Mouse (Mus musculus) midbrain, embryonic 11.5 days (tissue): ENCODE data around the gene Acox2. TPM values are rescaled to one million over a fixed set of nuclear protein-coding genes. Genes with fewer than 3 reads are reported as not detected.
A peak's percentile ranks its signal among the peaks of the same experiment; 100 is the strongest.

Experiments used
- ATAC-seq: fragments of 200-750 bp; cut with Nextera tagmentation; 2 replicates; pipeline ENCODE4 v1.8.0; 2017; ENCODE audit warnings: moderate TSS enrichment, moderate library complexity; ENCODE audit not compliant: low FRiP score
- DNase-seq: peaks from one replicate; pipeline ENCODE4 v3.0.0; 2015; ENCODE audit warnings: low spot score; ENCODE audit errors: missing footprints
- H3K27ac ChIP-seq: fragments of 300-500 bp; sonication (generic); 2 replicates; pipeline ENCODE4 v1.5.1; 2014; ENCODE audit warnings: low read depth, low read length
- H3K27me3 ChIP-seq: fragments of 300-500 bp; sonication (generic); 2 replicates; pipeline ENCODE4 v1.6.1; 2014; ENCODE audit warnings: mild to moderate bottlenecking, low read length, moderate library complexity, mixed read lengths; ENCODE audit not compliant: control insufficient read depth, insufficient read depth
- H3K36me3 ChIP-seq: fragments of 300-500 bp; sonication (generic); 2 replicates; pipeline ENCODE4 v1.6.1; 2014; ENCODE audit warnings: mild to moderate bottlenecking, low read length, moderate library complexity, mixed read lengths; ENCODE audit not compliant: control insufficient read depth, insufficient read depth
- H3K4me1 ChIP-seq: fragments of 300-500 bp; sonication (generic); 2 replicates; pipeline ENCODE4 v1.6.1; 2014; ENCODE audit warnings: low read length; ENCODE audit not compliant: control insufficient read depth, insufficient read depth
- H3K4me2 ChIP-seq: fragments of 300-500 bp; sonication (generic); 2 replicates; pipeline ENCODE4 v1.6.1; 2014; ENCODE audit warnings: mild to moderate bottlenecking, moderate library complexity
- H3K4me3 ChIP-seq: fragments of 300-500 bp; sonication (generic); 2 replicates; pipeline ENCODE4 v1.5.1; 2014; ENCODE audit warnings: low read depth, low read length
- H3K9ac ChIP-seq: fragments of 300-500 bp; sonication (generic); 2 replicates; pipeline ENCODE4 v1.6.1; 2014; ENCODE audit warnings: low read length
- H3K9me3 ChIP-seq: fragments of 300-500 bp; sonication (generic); 2 replicates; pipeline ENCODE4 v1.6.1; 2016; ENCODE audit warnings: low read length; ENCODE audit not compliant: control insufficient read depth
- WGBS: fragments of 180-500 bp; shearing (Covaris S2); extraction: QIAGEN DNeasy Blood & Tissue Kit; methylation state at CpG from one replicate; pipeline ENCODE4 v1.1.7; 2014; 5-methylcytosine and 5-hydroxymethylcytosine counted together
- polyA plus RNA-seq: library from polyadenylated mRNA; unstranded; fragments of >200 nt; fragmentation: Nextera tagmentation; extraction: Ambion mirVana; gene quantifications from 2 replicates; pipeline ENCODE4 v1.2.1, GENCODE M21; 2014

Acox2 gene
- polyA plus RNA-seq, 1 experiment from 2014 or later = not detected

DNA sequence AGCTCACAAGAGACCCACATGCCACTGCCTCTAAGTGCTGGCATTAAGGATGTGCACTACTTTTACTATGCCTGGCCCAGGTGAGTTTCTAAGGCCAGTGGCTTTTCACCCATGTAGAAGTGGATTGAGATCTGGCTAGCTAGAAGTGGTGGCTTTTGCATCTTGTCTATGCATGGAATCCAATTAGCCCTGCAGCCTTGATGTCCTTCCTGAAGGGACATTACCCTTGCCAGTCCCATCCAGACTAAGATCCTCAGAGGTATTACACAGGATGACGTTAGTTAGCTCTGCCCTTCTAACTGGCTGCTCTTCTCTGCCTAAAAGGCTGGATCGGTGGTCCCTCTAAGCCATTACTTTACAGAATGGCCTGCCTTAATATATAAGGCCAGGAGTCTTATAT, 46.2 kb downstream of the Acox2 start:
- no peaks in the 10 kb centered on the region for H3K9me3 ChIP-seq
- H3K4me2 ChIP-seq = no peak overlapping the region
- H3K27ac ChIP-seq = no peak overlapping the region
- no peak overlapping the region for H3K4me3 ChIP-seq
- H3K36me3 ChIP-seq = no peaks in the 10 kb centered on the region
- WGBS = 80% methylated on average over 2 of the region's 2 CpGs
- DNase-seq = peak; percentile 82
- H3K9ac ChIP-seq = no peak overlapping the region
- peaks cover 2% of the 10 kb centered on the region; the same call in 1 of the 2 replicates for H3K4me1 ChIP-seq
- ATAC-seq = no peak
- H3K27me3 ChIP-seq = peaks cover 20% of the 10 kb centered on the region

DNA sequence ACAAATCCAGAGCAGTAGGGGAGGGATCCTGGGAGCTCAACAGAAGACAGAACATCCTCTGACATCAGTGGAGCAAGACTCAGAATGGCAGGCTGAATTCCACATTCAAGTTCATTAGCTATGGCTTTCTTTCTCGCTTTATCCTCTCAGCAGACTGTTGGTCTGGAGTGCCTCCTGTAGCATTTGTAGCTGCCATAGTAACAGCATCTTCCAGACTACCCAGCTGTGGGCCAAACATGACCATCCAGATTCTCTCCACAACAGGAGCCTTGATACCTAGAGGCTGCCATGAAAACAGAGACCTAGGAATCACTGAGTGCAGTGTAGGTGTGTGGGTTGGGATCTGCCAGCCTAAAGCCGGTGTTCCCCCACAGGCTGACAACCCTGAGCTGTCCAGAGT, 49.3 kb downstream of the Acox2 start:
- DNase-seq (no peak), ATAC-seq (no peak)
- Histone ChIP-seq H3K9me3 (no peaks in the 10 kb centered on the region), H3K4me1 (peaks cover 2% of the 10 kb centered on the region; the same call in 1 of the 2 replicates), H3K9ac (no peak overlapping the region), H3K27ac (no peak overlapping the region), H3K4me3 (no peak overlapping the region), H3K36me3 (no peaks in the 10 kb centered on the region), H3K27me3 (no peaks in the 10 kb centered on the region), H3K4me2 (no peak overlapping the region)
- 80% methylated on average over 2 of the region's 2 CpGs for WGBS

DNA sequence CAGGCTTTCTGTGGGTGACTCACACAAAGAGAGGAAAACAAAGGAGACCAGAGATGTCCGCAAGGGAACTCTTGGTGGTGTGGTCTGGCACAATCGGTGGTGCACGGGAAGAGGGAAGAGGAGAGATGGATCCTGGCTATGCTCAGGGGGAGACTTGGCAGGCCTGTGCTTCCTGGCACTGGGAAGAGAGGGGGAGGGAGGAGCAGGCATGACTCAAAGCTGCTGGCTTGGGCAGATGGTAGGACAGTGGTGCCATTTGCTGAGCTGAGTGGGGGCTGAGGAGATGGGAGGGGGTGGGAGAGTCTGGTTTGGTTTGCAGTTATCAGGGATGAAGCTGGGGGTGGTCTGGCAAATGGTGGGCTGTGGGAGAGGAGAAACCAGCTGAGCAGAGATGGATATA, 50.3 kb downstream of the Acox2 start:
- 79% methylated on average over 3 of the region's 3 CpGs for WGBS
- ATAC-seq = no peak
- Histone ChIP-seq H3K36me3 (no peaks in the 10 kb centered on the region), H3K9me3 (no peaks in the 10 kb centered on the region), H3K27ac (no peak overlapping the region), H3K4me3 (no peak overlapping the region), H3K9ac (no peak overlapping the region), H3K4me2 (no peak overlapping the region), H3K4me1 (no peaks in the 10 kb centered on the region), H3K27me3 (no peaks in the 10 kb centered on the region)
- no peak for DNase-seq

DNA sequence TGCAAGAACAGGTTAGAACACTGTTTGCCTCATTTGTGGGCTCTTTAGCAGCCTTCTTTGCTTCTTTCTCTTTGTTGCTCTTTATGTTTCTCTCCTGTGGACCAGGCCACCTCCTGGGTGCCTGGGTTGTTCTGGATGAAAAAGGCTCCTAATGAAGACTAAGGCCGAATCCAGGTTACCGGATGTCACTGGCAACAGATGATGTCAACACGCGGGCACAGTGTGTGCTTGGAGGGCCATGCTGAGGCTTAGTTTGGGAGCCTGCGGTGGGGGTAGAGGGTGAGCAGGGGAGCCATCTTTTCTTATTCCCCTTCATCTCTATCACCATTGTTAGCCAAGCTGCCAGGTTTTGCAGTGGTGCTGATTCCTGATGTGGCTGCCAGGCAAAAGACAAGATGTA, 51.6 kb downstream of the Acox2 start:
- H3K4me3 ChIP-seq = no peak overlapping the region
- H3K36me3 ChIP-seq = no peaks in the 10 kb centered on the region
- DNase-seq = no peak
- no peaks in the 10 kb centered on the region for H3K9me3 ChIP-seq
- ATAC-seq = no peak
- H3K27me3 ChIP-seq = no peaks in the 10 kb centered on the region
- no peak overlapping the region for H3K9ac ChIP-seq
- no peaks in the 10 kb centered on the region for H3K4me1 ChIP-seq
- WGBS = 57% methylated on average over 5 of the region's 5 CpGs
- H3K27ac ChIP-seq = no peak overlapping the region
- H3K4me2 ChIP-seq = no peak overlapping the region

DNA sequence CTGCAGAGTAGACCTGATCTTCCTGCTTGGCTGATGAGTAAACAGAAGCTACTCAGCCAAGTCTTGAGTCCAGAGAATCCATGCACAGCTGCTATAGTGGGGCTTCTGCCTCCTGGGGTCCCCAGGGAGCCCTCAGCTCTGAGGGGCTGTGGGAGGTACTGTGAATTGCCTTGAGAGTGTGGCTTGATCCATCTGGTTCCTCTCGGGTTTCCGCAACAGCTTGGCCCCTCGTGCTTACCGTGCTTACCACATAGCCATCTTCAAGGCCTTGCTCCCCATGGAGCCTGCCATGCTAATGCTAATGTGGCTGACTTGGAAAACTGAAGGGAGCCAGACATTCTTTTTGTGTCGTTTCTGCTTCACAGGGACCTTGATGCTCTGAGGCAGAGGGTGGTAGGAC, 52.0 kb downstream of the Acox2 start:
- H3K27me3 ChIP-seq = no peaks in the 10 kb centered on the region
- no peaks in the 10 kb centered on the region for H3K9me3 ChIP-seq
- H3K36me3 ChIP-seq = no peaks in the 10 kb centered on the region
- WGBS = 9% methylated on average over 5 of the region's 5 CpGs
- no peak overlapping the region for H3K9ac ChIP-seq
- H3K4me2 ChIP-seq = no peak overlapping the region
- ATAC-seq = peak; percentile 60
- no peak overlapping the region for H3K4me3 ChIP-seq
- no peaks in the 10 kb centered on the region for H3K4me1 ChIP-seq
- no peak overlapping the region for H3K27ac ChIP-seq
- no peak for DNase-seq

DNA sequence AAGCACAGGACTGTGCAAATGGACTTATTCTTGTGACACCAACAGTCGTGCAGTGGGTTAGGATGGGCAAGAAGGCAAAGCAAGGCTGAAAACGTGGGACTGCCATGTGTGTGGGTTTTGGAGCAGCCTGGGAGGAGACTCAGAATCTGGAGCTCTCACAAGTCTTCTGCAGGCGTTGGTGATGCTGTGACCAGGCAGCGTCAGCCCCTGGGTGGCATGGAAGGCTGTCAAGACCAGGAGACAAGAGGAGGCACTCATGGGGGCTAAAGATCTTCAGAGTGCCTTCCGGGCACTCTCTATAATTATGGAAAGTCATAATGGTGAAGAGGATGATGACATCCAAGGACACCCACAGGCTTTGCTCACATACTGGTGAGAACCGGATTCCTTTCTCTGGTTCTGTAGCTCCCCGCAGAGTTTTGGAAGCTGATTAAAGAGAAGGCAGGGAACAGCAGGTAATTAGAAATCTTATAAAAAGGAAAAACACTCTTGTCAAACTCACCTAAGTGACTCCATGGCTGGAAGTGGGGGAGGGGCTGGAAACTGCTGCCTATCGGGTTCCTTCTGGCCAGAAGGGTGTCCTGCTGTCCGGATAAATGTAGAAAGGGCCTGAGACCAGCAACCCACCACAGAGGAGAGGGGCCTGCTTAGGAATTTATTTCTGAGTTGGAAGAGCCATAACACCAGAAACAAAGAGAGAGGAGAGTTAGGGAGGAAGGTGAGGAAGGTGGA, 52.8 kb downstream of the Acox2 start:
- H3K4me1 ChIP-seq = no peaks in the 10 kb centered on the region
- ATAC-seq (no peak; the same call in 1 of the 2 replicates), DNase-seq (no peak)
- no peak overlapping the region for H3K4me3 ChIP-seq
- H3K9me3 ChIP-seq = no peaks in the 10 kb centered on the region
- no peak overlapping the region for H3K9ac ChIP-seq
- no peak overlapping the region for H3K4me2 ChIP-seq
- H3K27ac ChIP-seq = no peak overlapping the region
- no peaks in the 10 kb centered on the region for H3K36me3 ChIP-seq
- WGBS = 58% methylated on average over 9 of the region's 9 CpGs
- no peaks in the 10 kb centered on the region for H3K27me3 ChIP-seq

DNA sequence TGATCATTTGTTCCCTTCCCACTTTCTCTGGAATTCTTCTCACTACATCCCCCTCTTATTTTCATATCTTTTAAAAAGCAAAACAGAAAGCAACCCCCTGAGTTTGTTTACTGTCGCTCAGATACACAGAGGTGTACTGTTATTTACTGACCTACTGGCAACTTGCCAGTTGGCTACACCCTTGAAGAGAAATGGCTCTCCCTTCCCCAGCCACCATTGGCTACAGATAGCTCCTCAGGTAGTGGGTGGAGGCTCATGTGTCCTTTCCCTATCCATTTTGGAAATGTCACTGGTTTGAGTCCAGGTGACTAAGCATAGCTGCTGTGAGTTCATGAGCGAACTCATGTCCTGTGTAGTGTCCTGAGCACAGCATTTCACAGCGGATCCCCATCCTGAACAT, 57.4 kb downstream of the Acox2 start:
- Histone ChIP-seq H3K27me3 (no peaks in the 10 kb centered on the region), H3K36me3 (no peaks in the 10 kb centered on the region), H3K27ac (no peak overlapping the region), H3K4me2 (no peak overlapping the region), H3K4me1 (no peaks in the 10 kb centered on the region), H3K9me3 (no peaks in the 10 kb centered on the region), H3K4me3 (no peak overlapping the region), H3K9ac (no peak overlapping the region)
- ATAC-seq = no peak
- no peak for DNase-seq
- WGBS = 90% methylated on average over 3 of the region's 3 CpGs

DNA sequence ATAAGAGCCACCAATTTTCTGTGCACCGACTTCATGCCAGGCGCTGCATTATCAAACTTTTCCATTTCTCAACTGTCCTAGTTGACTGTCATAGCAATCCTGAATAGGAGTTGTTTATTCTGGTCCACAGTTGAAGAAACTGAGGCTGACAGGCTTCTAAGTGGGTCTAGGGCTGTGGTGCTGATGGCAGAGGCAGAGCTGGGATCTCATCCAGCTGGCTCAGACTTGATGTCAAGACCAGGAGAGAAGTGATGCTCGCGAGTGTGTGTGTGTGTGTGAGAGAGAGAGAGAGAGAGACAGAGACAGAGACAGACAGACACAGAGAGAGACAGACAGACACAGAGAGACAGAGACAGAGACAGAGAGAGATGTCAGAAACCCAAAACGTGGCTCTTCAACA, 58.4 kb downstream of the Acox2 start:
- H3K4me2 ChIP-seq = no peak overlapping the region
- no peak overlapping the region for H3K4me3 ChIP-seq
- WGBS = 82% methylated on average over 5 of the region's 5 CpGs
- DNase-seq = no peak
- H3K36me3 ChIP-seq = no peaks in the 10 kb centered on the region
- H3K27me3 ChIP-seq = no peaks in the 10 kb centered on the region
- no peak for ATAC-seq
- H3K27ac ChIP-seq = no peak overlapping the region
- no peak overlapping the region for H3K9ac ChIP-seq
- H3K4me1 ChIP-seq = no peaks in the 10 kb centered on the region
- H3K9me3 ChIP-seq = no peaks in the 10 kb centered on the region

DNA sequence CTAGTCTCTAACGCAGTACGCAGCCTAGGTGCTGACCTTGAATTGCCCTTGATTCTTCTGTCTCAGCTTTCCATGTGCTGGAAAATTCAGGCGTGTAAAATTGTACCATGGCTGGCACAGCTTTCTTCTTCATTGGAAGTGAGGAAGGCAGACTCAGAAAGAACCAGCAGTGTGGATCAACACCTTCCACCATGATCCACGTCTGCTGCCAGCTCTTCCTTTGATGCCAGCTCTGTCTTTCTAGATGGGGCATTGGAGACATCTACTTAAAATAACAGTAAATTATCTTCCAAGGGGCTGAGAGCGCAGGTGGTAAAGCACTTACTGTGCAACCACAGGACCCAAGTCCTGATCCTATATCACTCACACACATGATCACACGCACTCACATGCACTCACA, 66.4 kb downstream of the Acox2 start:
- no peaks in the 10 kb centered on the region for H3K27me3 ChIP-seq
- no peaks in the 10 kb centered on the region for H3K36me3 ChIP-seq
- H3K4me1 ChIP-seq = no peaks in the 10 kb centered on the region
- H3K9ac ChIP-seq = no peak overlapping the region
- 86% methylated on average over 6 of the region's 6 CpGs for WGBS
- DNase-seq (no peak), ATAC-seq (no peak)
- no peak overlapping the region for H3K4me3 ChIP-seq
- no peaks in the 10 kb centered on the region for H3K9me3 ChIP-seq
- no peak overlapping the region for H3K27ac ChIP-seq
- H3K4me2 ChIP-seq = no peak overlapping the region
